Mouse (Mus musculus) G1E (cell line): ENCODE data around the gene Reg3g. TPM values are rescaled to one million over a fixed set of nuclear protein-coding genes. Genes with fewer than 3 reads are reported as not detected.
"Not testable (repeated sequence)": the region's sequence is repeated elsewhere in the genome, so short reads cannot be mapped to it uniquely, and the experiment has no call there.

Experiments used
- ATAC-seq: 2 replicates; pipeline ENCODE4 v1.8.0; 2016; ENCODE audit warnings: mild to moderate bottlenecking; ENCODE audit not compliant: insufficient number of reproducible peaks, poor library complexity, low FRiP score, severe bottlenecking; ENCODE audit errors: extremely low read depth
- DNase-seq: peaks from one replicate; pipeline ENCODE4 v3.0.0; 2012; ENCODE audit warnings: low spot score
- H3K27me3 ChIP-seq: 2 replicates; pipeline ENCODE4 v1.6.1; 2012; ENCODE audit warnings: mild to moderate bottlenecking, low read length, inconsistent platforms; ENCODE audit not compliant: insufficient read depth
- H3K36me3 ChIP-seq: replicated peaks from 2 replicates; pipeline ENCODE3; 2012; ENCODE audit warnings: mild to moderate bottlenecking, inconsistent platforms
- H3K4me1 ChIP-seq: 2 replicates; pipeline ENCODE4 v1.6.1; 2012; ENCODE audit warnings: low read depth, low read length, inconsistent platforms, mixed read lengths; ENCODE audit not compliant: insufficient read depth
- H3K4me3 ChIP-seq: 2 replicates; pipeline ENCODE4 v1.5.1; 2012; ENCODE audit warnings: low read depth, mild to moderate bottlenecking, inconsistent platforms, low read length, moderate library complexity, mixed read lengths
- H3K9me3 ChIP-seq: replicated peaks from 2 replicates; pipeline ENCODE4 v1.6.1; 2012; ENCODE audit warnings: inconsistent platforms
- CTCF ChIP-seq: IDR thresholded peaks from 2 replicates; pipeline ENCODE4 v1.5.1; 2012; ENCODE audit warnings: low read depth, low read length, inconsistent platforms, mixed read lengths
- GATA1 ChIP-seq: IDR thresholded peaks from 2 replicates; pipeline ENCODE4 v1.6.1; 2012; ENCODE audit warnings: borderline replicate concordance, low read length, inconsistent platforms, mixed read lengths
- GATA2 ChIP-seq: IDR thresholded peaks from 2 replicates; pipeline ENCODE4 v1.6.1; 2012; ENCODE audit warnings: low read depth, low read length, inconsistent platforms, borderline replicate concordance
- POLR2AphosphoS5 ChIP-seq: IDR thresholded peaks from 2 replicates; pipeline ENCODE4 v1.6.1; 2012; ENCODE audit warnings: low read depth, low read length, inconsistent platforms; ENCODE audit not compliant: insufficient replicate concordance
- TAL1 ChIP-seq: conservative IDR thresholded peaks from 2 replicates; pipeline ENCODE4 v1.6.1; 2012; ENCODE audit warnings: low read depth, low read length, inconsistent platforms, mixed read lengths
- polyA plus RNA-seq: library from polyadenylated mRNA; stranded (reverse); fragments of >175 nt; gene quantifications from 2 replicates; pipeline ENCODE4 v1.2.3, GENCODE M21; 2012
- total RNA-seq, 2 experiments: library from RNA; stranded (forward) in 1 of 2; stranded (reverse) in 1 of 2; fragments of 200-1000 nt in 1 of 2; fragments of >200 nt in 1 of 2; fragmentation: Nextera tagmentation in 1 of 2; gene quantifications; 2 replicates each; pipeline ENCODE4 v1.2.3; 2014 to 2017

Gene Reg3g
- total and polyA plus RNA-seq, 3 experiments, result not detected

GRCm38 (mm10) chr6:78447202-78447601, 21.5 kb downstream of the Reg3g start:
- Histone ChIP-seq H3K9me3 (peaks cover 9% of the 10 kb centered on the region), H3K4me3 (no peak overlapping the region), H3K27me3 (no peaks in the 10 kb centered on the region), H3K36me3 (no peaks in the 10 kb centered on the region), H3K4me1 (no peaks in the 10 kb centered on the region)
- no peak for TF ChIP-seq GATA1
- TF ChIP-seq POLR2AphosphoS5, result no peak
- TF ChIP-seq CTCF, result no peak
- no peak for TF ChIP-seq TAL1
- no peak for TF ChIP-seq GATA2
- DNase-seq (no peak), ATAC-seq (no peak)

GRCm38 (mm10) chr6:78425497-78425896, 43.2 kb downstream of the Reg3g start:
- ATAC-seq (no peak), DNase-seq (no peak)
- Histone ChIP-seq H3K36me3 (no peaks in the 10 kb centered on the region), H3K4me3 (no peak overlapping the region), H3K4me1 (no peaks in the 10 kb centered on the region), H3K27me3 (no peaks in the 10 kb centered on the region), H3K9me3 (no peaks in the 10 kb centered on the region)
- no peak for TF ChIP-seq CTCF
- no peak for TF ChIP-seq POLR2AphosphoS5
- TF ChIP-seq GATA2, result no peak
- no peak for TF ChIP-seq GATA1
- TF ChIP-seq TAL1, result no peak

GRCm38 (mm10) chr6:78422411-78422810, 46.3 kb downstream of the Reg3g start, which contains the start of gene Reg1:
Gene Reg1, plus strand, starts transcription at chr6:78422711.
- not testable (repeated sequence) for H3K4me1 ChIP-seq, H3K9me3 ChIP-seq, DNase-seq, H3K27me3 ChIP-seq, H3K4me3 ChIP-seq, H3K36me3 ChIP-seq, ATAC-seq

Other genes with a start within 250 kb of the Reg3g start
- not detected in 2 replicates for gene Reg3b, start 98.2 kb downstream of the Reg3g start, total RNA-seq (2014; fragmentation: Nextera tagmentation)
- gene Reg3b, start 98.2 kb downstream of the Reg3g start, total RNA-seq (2017), result not detected in 2 replicates
- not detected in 2 replicates for gene Reg3b, start 98.2 kb downstream of the Reg3g start, polyA plus RNA-seq
- gene Reg3d, start 90.0 kb downstream of the Reg3g start, total RNA-seq (2014; fragmentation: Nextera tagmentation), result not detected in 2 replicates
- gene Reg3d, start 90.0 kb downstream of the Reg3g start, total RNA-seq (2017), result not detected in 2 replicates
- gene Reg3d, start 90.0 kb downstream of the Reg3g start, polyA plus RNA-seq, result not detected in 2 replicates
- not detected in 2 replicates for gene Reg3a, start 88.2 kb downstream of the Reg3g start, total RNA-seq (2014; fragmentation: Nextera tagmentation)
- gene Reg3a, start 88.2 kb downstream of the Reg3g start, total RNA-seq (2017), result not detected in 2 replicates
- gene Reg3a, start 88.2 kb downstream of the Reg3g start, polyA plus RNA-seq, result not detected in 2 replicates
- not detected in 2 replicates for gene Reg2, start 73.2 kb downstream of the Reg3g start, total RNA-seq (2014; fragmentation: Nextera tagmentation)
- not detected in 2 replicates for gene Reg2, start 73.2 kb downstream of the Reg3g start, total RNA-seq (2017)
- gene Reg2, start 73.2 kb downstream of the Reg3g start, polyA plus RNA-seq, result not detected in 2 replicates
- gene Reg1, start 46.2 kb downstream of the Reg3g start, total RNA-seq (2014; fragmentation: Nextera tagmentation), result not detected in 2 replicates
- gene Reg1, start 46.2 kb downstream of the Reg3g start, total RNA-seq (2017), result not detected in 2 replicates
- gene Reg1, start 46.2 kb downstream of the Reg3g start, polyA plus RNA-seq, result not detected in 2 replicates